Mouse (Mus musculus) cerebellum, postnatal 10 days (tissue): ENCODE measurements at regions not wholly inside any gene's neighbourhood (a gene's known extent, or its start where the extent isn't known, plus 50 kb on each side); places are given as distances from the start of the nearest gene placed in this dataset.
"Not testable (repeated sequence)": the region's sequence is repeated elsewhere in the genome, so short reads cannot be mapped to it uniquely, and the experiment has no call there.

Source experiments
- DNase-seq, 2 experiments: peaks; one replicate each; pipeline ENCODE4 v3.0.0; 2021; ENCODE audit warnings: mixed read lengths in 2 of 2

DNA sequence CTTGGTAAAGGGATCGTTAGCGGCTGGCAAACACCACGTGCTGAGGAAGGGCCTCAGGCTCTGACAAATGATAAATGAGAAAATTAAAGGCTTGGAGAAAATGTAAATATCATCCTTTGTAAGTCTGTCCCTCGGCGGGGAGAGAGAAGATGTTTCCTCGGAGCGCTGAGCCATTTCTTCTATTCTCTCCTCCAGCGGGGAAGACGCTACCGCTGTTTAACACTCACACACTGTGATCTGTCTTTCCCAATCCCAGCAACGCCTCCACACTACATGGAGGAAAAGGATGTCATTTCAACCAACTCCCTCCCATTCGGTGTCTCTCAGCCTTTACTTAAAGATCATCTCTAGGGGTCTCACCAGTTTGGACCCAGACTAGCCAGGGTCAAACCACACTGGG is 239.0 kb downstream of the Prex1 start:
- no peak for DNase-seq

DNA sequence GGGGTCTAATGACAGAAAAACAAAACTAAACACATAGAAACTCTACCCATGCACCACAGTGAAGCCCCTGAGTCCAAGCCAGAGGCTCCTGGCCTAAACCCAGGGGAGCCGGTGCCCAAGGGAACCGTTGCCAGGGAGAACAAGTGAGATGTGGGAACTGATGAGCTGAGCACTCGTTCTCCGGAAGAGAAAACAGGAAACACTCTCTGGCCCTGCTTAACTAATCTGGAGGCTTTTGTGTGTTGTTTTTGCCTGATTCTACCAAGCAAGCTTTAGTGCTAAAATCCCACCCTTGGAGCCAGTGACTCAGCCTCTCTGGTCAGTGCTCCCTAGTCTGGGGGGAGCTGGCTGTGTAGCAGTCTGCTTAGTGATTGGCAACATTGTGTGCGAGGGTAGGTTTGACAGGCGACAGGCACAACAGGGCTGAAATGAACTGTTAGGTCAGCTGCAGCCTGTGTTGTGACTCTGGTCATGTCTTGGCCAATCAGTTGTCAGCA is 242.3 kb downstream of the Prex1 start:
- peak; percentile 47 to 58 for DNase-seq

DNA sequence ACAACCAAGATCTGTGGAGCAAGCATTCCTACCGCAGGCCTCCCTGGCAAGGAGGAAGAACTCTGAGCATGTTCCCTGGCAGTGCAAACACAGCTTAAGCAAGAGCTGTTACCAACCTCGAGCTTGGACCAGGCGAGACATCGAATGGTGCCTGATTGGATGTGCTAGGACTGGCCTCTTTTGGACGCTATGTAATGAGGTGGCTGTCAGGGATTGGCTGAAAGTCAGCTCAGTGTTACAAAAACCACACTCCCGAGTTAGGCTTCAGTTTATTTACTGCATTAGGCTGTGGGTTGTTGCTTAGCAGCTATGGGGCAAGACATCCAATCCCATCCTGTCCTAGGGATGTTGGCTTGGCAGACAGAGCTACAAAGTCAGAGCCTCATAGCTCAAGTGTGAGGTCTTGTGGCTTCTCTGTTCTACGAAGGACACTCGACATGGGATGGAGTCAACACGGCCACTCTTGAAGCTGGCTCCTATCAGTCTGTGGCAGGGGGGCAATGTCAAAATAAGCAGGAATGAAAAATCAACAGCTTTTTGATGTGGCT is 244.5 kb downstream of the Prex1 start:
- DNase-seq = no peak

DNA sequence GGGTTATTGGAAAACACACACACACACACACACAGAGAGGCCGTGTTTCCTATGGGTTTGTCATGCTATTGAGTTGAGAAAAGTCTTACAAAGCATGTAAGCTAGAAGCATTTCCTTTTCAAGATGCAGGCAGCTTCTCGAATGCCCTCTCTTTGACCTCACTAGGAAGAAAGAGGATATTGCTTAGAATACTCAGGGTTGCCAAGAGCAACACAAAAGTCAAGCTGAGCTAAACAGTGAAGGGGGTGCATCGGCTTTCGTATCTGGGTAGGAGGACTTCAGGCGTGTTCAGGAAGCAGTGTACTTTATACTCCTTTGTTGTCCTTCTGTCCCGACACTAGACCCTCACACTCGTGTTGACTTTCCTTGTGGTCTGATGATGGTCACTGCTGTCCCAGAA is 246.5 kb downstream of the Prex1 start:
- DNase-seq = no peak

DNA sequence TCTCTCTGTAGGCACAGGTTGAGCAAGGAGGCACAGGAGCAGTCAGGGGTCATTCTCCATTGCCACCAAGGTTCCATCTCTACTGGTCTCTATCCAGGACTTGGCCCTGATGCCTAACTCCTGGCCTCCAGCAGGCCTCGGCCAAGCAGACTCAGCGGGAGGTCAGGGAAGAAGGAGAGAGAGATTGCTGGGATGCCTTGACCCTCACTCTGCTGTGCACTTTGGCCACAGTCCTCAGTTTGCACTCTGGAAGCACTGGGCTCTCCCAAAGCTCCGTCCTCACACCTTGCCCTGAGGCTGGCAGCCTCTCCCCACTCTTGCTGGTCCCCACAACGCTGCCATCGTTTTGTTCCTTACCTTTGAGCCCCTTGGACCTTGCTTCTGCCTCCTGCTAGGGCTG is 248.1 kb downstream of the Prex1 start:
- DNase-seq = no peak

DNA sequence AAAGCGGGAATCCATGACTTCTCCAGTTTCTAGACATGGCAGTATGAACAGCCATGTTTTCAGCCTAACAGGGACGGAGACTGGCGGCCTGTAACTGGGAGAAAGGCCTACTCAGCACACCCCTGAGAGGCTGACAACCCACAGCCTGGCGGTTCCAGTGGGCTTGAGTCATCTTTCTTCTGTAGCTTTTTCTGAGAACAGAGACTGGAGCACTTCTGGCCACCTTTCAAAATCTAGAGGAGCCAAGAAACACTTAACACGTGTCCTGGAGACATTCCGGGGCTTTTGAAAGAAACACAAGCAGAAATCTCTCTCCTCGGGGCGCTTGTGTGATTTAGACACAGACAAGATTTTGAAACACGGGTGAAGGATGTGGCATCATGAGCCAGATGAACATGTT is 250.1 kb downstream of the Prex1 start:
- DNase-seq = no peak

DNA sequence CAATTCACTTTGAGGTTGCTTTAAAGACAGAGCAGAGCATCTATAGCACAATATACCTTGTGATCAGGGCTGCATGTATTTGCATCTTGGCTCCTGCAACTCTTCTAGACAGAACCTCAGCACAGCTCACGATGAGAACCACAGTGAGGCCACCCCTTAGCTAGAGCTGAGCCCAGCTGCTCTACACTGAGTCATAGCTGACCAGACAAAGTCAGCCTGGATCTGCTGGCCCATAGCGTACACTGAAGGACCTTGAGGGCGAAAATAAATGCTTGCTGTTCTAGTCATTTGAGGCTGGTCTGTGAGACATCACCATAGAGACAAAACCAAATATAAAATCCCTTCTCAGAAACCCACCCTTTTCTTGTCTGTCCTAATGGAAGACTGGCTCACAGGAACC is 251.7 kb downstream of the Prex1 start:
- DNase-seq = no peak

DNA sequence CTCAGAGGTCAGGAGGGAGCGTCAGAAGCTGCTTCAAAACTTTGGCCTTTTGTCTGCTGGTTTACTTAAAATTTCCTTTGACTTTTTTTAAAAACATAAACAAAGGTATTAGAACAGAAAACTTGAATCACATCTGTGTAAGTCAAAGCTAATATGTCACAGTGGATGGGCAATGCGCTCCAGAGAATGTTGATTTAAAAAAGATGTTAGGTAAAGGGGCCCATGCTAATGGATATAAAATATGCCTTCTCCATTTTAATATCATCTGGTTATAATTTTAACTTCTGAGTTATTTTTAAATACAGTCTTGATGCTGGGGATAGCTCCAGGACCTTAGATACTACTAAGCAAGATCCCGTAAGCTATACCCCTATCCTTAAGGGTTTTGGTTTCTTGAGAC is 252.5 kb downstream of the Prex1 start:
- DNase-seq = no peak

DNA sequence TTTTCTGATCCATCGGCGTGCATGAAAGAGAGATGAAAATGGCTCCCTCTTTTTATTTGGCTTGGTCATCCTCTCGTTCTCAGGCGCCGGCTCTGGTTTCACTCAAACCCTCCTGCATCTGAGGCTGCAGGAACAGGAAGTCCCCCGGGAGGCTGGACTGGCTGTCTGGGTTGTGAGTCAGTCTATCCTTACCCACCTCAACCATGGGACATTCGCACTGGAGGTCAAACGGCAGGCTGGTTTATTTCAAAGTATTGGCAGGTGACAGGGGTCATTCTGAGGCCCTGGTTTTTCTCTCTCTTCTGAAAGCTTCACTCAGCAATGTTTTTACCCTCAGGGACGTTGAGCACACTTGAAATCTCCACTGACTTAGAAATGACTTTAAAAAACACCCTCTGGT is 253.7 kb downstream of the Prex1 start:
- no peak for DNase-seq

DNA sequence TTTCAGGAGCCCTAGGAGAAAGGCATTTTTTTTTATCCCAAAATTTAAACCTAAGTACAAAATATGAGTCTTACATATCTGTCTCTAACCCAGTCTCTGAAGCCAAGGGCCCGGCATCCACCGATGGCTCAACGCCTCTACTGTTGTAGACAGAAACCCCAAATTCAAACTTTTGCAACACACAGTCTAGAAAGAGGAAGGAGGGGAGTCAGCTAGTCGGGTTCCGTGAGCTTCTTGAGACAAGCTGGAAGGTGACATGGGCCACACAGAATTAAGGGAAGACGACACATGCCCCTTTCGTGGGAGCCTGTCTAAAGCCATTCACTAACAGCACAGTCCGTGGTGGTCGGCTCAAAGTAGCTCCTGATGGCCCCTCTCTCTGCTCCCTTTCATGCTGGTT is 254.7 kb downstream of the Prex1 start:
- no peak for DNase-seq

DNA sequence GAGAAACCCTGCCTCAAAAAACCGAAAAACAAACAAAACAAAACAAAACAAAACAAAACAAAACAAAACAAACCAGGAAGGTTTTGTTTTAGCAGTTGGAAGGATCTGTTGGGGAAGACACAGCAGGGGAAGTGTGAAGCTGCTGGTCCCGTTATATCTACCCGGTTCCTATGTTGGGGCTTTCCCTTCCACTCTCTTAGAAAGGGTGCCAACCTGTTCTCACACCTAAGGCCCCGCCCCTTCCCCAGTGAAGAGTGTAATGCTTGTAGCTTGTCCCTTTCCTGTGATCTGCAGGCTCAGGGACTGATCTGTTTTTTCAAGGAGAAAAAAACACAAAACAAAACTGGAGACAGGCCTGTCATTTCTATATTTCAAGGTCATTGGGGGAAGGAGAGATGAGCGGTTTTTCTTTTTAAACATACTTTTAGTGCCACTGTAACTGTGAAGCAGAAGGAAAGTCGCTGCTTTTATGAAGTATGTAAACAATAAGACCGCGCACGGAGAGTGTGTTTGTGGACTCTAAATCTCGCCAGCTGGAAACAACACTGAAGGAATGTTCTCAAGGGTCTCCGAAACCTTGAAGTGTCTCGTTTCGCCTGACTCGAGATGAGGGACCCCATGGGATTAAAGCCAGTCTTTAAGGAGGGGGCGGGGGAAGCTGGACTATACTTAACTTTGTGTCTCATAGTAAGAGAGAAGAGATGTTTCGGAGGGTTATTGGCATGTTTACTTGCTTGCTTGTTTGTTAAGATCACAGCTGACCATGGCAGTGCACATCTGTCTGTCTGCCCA is 256.1 kb downstream of the Prex1 start:
- DNase-seq = no peak

DNA sequence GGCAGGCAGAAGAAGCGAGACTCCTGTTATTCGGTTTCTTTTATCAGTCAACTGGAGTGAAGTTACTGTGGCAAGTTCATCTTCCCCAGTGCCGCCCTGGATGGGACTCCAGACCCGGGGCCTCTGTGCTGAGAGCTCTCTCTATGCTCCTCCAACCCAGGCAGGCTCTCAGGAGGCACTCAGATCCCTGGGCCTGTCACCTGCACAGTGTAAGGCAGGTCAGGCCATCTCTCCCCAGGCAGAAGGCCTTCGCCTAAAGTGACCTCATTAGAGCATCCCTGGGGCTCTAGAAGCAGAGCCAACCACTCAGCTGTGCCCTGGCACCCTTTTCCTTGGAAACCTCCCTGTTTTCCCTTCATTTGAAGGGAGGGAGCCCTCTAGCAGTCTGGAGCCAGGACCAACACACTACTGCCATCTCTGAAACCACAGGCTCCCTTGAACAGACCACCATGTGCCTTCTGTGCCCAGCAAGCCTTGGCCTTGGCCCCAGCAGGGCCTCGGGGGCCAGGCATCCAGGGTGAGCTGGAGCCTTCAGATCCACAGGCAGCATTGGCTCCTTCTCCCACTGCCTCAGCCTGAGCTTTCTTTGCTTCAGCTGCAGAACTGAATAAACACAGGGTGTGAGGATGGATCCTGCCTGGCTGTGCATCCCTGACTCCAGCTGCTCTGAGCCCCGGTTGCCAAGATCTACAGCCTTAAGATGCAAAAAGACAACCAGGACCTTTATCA is 259.3 kb downstream of the Prex1 start:
- peak; percentile 42 to 75 for DNase-seq

DNA sequence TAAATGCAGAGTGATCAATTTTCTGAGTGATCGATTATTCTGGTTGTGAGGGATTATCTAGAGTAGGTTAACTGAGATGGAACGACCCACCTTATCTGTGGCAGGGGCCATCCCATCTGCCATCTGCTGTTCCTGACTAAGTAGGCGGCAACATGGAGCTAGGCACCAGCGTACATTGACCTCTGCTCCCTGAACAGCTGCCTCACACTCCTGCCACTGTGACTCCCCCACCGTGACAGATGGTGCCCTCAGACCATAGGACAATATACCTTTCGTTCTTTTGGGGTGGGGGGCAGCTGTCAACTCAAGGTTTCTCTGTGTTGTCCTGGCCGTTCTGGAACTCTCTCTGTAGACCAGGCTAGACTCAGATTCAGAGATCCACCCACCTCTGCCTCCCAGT is 262.7 kb downstream of the Prex1 start:
- no peak for DNase-seq

DNA sequence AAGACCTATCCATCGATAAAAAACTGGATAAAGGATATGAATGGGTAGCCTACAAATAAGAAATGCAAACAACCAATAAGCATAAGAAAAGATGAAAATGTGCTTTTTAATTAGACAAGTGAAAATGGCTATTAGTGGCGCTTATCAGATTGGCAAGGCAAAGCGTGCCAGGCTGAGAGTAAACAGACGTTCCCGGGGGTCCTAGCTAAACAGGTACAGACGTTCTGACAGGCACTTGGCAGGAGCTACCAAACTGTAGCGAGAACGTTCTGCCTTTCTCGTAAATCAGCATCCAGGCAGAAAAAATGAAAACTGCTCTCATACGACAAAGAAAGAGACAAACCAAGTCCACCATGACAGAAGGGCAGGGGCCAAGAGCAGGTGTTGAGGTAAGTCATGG is 263.3 kb downstream of the Prex1 start:
- DNase-seq = peak; percentile 61 to 66

DNA sequence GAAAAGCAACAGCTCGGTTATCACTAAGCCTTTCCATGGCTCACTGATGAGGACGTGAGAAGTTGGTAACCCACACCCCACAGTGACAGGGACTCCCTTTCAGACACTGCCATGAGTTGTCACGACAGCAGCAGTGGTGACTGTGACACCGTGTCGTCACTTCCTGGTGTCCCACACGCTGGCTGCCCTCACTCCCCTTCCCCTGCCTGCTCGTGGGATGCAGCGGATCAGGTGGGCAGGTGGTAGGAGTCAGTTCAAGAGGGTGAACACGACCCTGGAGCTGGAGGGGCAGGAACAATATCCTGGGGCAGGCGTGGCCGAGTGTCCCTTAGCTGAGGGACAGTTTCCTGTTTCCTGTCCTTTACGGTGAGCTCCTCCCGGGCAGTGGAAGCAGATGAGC is 264.9 kb downstream of the Prex1 start:
- no peak for DNase-seq

DNA sequence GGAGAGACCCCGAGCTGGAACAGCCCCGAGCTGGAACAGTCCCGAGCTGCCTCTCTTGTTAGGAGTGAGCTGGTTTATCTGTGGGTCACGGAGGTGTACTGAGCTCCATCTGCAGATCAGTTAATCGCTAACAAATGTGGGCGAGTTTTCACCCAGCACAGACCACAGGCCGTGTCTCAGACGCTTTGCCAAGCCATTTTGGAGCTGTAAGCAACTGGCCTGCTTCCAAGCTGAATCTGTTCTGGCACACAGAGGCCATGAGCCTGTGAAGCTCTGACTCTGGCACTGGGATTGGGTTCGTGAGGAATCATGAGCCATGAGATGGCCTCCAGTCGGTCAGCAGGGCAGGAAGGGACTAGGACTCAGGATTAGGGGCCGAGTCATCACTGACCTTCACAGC is 265.5 kb downstream of the Prex1 start:
- DNase-seq = peak; percentile 94

DNA sequence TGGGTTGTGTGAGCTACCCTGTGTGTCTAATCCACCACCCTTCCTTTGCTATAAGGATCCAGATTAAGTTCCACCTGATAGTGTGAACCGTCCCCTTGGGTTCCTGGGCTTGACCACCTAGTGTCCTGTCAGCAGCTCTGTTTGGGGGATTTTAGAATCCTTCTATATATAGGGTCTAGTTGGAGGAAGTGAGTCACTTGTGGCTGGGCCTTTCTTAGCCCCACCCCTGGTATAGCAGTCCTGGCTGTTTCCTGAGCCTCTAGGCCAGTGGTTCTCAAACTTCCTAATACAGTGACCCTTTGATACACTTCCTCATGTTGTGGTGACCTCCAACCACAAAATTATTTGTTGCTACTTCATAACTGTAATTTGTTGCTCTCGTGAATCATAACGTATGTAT is 267.1 kb downstream of the Prex1 start:
- no peak for DNase-seq

DNA sequence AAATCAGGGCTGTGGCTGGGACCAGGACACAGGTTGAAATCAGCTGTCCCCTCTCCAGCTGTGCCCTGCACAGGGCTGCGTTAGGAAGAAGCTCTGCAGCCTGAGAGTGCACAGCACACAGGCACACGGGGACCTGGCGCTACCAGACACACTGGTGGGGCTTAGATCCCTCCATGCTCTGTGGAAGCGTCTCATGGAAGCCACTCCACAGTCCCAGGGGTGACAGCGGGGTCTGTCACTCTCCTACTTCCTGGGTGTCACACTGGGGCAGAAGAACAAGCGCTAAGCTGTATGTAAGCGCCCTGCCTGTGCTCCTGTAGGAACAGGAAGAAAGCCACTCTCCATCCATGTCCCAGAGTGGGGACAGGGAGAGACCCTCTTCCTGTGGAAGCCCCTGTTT is 267.8 kb downstream of the Prex1 start:
- not testable (repeated sequence) for DNase-seq

DNA sequence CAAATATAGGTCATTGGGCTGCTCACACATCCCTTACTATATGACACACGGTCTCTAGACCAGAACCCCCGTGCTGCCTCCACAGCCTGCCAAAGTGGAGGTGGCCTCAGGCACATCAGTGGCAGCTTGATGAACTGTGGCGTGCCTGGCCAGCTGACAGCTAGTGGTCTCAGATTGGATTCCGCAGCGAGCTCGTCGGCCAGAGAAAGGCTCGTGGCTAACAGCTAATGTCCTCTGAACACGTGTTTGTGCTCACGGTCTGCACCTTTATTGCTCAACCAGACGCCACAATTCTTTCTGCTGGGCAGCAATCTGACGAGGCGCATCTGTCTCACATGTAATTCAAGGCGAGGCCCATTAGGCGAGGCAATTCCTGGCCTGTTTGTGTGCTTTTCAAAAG is 270.6 kb downstream of the Prex1 start:
- DNase-seq = peak; percentile 90 to 93

DNA sequence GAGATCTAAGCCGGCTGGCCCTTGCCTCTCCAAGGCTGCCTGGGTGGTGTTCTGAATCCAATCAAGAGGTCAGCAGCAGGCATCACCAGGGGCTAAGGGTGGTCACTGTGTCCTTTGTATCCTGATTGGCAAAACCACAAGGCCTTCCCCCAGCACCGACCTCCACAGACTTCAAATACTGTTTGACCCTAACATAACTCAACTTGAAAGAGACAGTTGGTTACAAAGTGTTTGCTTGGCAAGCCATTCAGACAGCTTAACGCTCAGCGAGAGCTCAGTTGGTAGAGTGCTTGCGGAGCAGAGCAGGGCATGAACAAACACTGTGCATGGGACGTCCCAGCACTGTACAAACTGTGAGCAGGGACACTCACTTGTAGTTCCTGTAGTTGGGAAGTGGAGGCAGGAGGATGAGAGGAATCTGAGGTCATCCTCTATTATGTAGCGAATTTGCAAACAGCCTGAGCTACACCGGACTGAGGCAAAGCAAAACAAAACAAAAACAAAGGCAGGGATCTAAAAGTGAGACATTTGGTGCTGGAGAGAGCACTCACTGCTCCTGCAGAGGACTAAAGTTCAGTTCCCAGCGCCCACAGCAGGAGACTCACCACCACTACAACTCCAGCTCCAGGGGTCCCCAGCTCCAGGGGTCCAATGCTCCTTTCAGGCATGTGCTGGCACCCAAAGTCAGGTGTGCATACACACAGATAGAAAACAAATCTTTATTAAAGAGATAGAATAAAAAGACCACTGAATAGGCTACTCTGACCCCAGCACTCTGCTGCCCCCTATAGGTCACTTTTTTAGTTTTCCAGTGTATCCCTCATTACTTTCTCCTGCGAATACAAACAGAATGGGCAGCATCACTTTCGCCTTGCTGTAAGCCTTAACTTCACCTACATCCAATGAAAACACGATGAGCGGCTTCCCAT is 273.5 kb downstream of the Prex1 start:
- DNase-seq = peak; percentile 79 to 93

DNA sequence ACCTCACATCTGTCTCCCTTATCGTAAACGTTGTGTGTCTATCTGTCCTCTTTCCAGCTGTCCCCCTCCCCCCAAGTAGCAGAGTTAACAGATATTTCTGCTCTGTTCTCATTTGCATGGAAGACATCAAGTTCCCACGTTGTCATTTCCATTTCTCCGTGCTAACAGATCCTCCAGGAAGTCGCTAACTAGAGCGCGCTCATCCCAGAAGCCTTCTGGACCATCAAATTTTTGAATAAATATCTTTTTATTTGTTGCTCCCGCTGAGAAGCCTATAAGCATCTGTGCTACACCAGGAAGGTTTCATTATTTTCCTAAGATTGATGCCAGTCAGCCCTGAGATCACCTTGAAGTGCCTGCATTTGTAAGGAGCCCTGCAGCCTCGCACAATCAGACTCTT is 275.4 kb downstream of the Prex1 start:
- DNase-seq = no peak

DNA sequence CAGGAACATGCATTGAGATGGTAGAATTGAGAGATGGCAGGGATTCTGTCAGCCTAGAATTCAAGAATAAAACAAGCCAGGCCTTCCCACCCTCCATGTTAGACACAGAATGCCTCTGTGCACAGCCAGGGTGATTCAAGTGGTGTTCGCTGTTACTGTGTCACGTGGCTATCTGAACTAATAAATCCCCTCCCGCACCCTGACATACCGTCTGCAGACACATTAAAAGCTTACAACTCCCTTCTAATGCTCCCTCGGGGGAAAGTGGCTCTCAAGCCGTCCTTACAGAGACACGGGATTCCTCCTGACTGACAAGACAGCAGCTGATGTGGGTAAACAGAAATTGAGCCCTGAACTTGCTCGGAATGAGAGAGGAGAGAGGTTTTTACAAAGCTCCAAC is 279.1 kb downstream of the Prex1 start:
- no peak for DNase-seq
